Mouse (Mus musculus) lung, postnatal 0 days (tissue): ENCODE measurements around the gene Srcin1.

Source experiments
- CTCF ChIP-seq: IDR thresholded peaks from 2 replicates; pipeline ENCODE4 v1.5.1; 2016; ENCODE audit warnings: antibody characterized with exemption, mild to moderate bottlenecking
- EP300 ChIP-seq: IDR thresholded peaks from 2 replicates; pipeline ENCODE4 v1.6.1; 2016; ENCODE audit warnings: antibody characterized with exemption, mild to moderate bottlenecking, control low read depth

DNA sequence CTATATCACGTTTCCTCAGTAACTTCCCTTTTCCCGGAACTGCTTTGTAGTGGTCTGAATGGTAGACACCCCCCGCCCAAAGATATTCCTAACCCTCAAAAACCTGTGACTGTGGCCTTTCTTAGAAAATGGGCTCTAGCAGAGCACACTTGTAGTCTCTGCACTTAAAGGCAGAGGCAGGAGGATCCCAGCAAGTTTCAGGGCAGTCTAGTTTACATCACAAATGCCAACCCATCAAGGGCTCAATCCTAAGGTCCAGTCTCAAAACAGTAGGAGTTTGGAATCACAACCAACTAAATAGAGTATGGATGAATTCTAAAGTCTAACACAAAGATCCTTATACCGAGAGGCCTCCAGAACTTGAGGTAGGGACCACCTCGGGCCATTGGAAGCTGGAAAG is 49.6 kb upstream of the Srcin1 start:
- no peak for TF ChIP-seq CTCF
- TF ChIP-seq EP300: no peak
